Mouse (Mus musculus) forelimb bud, embryonic 11.5 days (tissue): ENCODE measurements around the gene Atp11a.

ENCODE experiments used
- DNase-seq: peaks from one replicate; pipeline ENCODE4 v3.0.0-alpha.2; 2012; ENCODE audit warnings: low read depth, low spot score

Atp11a gene

GRCm38 (mm10) chr8:12756391-12757157, at the start of gene Atp11a:
Gene Atp11a (plus strand): TSS chr8:12757014.
- peak; percentile 38 for DNase-seq

DNA sequence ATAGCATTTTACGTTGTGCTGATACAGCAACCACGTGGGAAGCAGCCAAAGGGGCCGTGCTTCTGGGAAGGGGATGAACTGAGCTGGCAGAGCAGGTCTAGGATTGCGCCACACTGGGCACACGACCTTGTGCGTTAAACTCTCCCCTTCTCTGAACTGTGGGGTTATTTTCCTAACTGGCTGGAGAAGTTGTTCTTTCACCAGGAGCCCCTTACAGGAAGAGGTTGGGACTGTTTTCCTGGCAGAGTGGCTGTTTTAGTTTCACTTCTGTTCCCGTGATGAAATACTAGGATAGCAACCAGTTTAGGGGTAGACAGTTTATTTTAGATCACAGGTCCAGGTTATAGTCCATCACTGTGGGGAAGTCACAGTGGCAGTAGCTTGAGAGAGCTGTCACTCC, 45.2 kb upstream of the Atp11a start:
- DNase-seq, result no peak

DNA sequence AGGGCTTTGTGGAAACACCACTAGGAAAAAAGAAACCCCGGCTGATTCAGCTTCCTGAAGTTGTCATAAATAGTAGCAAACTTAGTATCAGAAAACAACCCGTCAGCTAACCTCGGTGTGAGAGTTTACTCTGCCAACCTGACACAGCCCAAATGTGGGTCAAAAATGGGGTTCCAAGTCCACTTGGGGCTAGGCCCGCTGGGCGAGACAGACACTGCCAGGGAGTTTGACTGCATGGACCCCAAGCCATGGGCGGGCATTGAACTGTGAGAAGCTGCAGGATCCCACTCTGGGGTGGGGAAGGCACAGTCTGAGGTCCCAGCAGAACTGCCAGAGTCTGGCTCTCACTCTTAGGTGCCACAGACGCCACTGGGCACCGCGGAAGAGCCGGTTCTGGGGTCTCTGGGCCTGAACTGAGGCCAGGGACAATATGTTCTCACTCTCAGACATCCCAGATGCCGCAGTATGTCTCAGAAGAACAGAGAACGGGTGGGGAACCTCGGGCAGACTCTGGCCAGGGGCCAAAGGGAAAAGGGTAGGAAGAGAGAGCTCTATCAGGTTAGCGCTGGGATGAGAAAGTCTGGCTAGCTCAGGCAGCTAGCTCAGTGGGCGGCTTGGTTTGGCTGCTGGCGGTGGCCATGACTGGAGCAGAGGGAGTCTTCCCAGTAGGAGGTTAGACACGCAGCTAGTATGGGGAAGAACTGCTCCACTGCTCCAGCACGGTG, 40.8 kb upstream of the Atp11a start:
- DNase-seq, result no peak

DNA sequence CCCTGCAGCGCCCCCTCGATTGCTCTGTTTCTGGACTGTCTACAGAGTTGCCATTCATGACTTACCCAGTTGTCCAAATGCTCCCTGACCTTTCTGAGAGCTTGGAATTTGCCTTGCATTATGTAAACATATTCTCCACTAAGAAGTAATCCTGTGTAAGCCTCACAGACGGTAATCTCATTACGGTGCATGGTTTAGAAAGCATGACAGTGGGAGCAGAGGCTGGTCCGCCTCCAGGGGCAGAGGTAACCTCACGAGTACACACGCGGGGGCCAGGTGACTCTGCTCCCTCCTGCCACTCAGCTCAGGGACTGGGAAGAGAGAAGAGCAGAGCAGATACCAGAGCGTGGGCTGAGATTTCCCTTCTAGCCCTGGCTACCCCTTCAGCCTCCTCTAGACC, 37.7 kb upstream of the Atp11a start:
- DNase-seq, result no peak

DNA sequence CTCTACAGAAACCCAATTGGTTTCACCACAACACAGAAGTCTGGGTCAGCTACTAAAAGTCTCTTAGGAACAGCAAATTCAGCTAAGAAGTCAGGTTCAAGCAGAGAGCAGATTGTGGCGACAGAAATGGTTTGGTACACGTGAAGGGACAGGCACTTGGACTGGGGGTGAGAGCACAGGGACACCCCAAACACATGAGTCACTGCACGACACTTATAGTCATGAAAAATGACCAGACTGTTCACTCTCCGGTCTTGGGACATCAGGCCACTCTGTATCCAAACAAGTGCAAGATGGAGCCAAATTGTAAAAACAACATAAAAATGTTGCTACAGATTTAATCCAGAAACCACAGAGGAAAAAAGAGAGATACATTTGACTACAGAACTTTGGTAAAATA, 28.2 kb upstream of the Atp11a start:
- no peak for DNase-seq

- DNase-seq, result no peak
These were observed 26.0 kb upstream of the Atp11a start for GRCm38 (mm10) chr8:12730780-12731179.

- DNase-seq, result no peak
These were observed 24.4 kb upstream of the Atp11a start for GRCm38 (mm10) chr8:12732431-12732830.

GRCm38 (mm10) chr8:12739113-12739512, 17.7 kb upstream of the Atp11a start:
- DNase-seq, result no peak

DNA sequence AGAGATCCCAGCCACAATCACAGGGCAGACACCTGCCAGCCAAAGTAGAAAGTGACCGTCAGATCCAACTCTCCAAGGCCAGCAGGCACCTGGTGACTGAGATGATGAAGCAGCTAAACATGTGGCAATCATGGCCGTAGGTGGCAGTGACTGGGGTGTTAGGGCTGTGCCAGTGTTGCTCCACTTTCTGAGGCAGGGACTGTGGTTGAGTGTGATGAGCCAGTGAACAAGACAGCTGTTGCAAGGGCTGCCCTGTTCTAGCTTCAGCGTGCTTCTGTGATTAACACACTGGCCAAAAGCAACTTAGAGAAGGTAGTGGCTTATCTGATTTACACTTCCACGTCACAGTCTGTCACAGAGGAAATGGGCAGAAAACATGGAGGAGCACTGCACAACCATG, 13.4 kb upstream of the Atp11a start:
- DNase-seq, result no peak

DNA sequence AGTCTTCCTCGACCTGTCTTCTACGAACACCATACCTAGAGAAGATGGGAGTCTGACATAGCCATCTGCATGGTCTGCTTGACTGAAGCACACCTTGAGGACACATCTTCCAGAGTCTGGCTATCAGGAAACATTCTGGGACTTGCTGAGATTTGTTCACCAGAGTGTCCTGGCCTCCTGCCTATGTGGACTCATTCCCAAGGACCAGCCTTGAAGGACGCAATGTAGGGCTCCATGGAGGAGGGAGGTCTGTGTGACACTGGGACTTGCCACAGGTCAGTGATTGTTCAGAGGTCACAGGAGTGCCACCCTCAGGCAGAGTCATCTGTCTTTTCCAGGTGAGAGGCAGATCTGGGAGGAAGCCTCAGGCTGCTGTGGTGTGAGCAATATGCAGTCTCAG, 8.6 kb upstream of the Atp11a start:
- no peak for DNase-seq

DNA sequence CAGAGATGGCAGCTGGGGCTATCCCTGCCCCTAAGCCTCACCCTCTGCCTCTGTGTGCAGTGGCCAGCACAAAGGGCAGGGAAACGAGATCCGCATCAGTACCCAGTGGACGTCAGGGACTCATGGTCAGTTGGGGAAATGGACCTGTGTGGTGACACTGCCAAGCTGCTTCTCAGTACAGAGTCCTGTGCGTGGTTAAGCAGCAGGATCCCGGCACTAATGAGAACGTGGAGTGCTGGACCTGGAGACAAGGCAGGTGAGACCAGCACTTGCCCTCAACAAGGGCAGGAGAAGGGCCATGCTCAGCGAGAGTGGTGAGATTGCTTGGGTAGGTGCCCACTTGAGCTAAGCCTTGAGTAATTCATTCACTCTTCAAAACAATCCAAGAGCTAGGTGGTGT, 7.7 kb upstream of the Atp11a start:
- DNase-seq, result no peak

DNA sequence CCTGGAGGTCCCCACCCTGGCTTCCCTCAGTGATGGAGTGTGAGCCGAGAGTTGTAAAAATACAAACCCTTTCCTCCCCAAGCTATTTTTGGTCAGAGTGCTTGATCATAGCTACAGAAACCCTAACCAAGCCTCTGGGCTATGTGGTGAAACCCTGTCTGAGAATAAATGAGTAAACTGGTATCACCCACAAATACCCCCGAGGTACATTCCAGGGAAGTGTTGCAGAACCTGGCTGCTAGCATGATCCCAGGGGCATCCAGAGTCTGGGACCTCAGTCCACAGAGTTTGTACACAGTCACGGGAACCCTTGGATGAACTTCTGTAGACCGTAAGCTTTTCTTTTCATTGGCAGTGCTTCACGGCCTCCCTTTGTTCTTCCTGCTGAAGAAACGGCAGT, 3.8 kb upstream of the Atp11a start:
- DNase-seq, result no peak

- DNase-seq, result no peak
These were observed 2.7 kb upstream of the Atp11a start for GRCm38 (mm10) chr8:12754115-12754514.

DNA sequence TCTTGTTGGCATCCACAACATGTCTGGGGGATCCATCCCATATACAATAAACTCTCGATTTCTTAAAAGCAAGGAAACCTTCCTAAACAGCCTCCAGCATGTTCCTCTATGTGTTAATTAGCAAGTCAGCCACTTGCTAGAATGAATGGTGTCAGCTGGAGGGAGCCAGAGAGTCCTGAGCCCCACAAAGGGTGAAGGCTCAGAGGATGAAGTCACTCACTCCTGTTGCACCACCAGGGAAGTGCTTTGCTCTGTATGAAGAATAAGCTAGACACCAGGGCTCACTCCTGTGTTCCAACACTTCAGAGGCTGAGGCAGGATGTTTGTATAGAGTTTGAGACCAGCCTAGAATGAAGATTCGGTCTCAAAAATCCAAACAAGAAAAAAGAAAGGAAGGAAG, 1.5 kb upstream of the Atp11a start:
- no peak for DNase-seq

DNA sequence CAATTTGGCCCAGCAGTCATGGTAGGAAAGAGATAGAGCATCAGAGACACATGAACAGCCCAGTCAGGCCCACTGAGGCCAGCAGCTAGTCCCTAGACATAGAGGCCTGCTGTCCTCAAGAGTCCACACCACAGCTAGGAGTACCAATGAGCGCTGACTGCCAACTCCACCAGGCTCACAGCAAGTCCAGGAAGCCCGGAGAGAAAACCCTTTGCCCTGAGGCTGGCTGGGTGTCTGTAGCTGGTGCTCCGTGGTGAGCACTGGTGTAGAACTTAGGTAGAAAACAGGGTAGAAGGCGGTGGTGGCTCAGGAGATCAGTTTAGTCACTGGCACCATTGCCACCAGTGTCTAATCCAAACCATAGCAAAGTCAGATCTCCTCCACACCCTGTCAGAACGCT, 988 bp upstream of the Atp11a start:
- DNase-seq, result no peak

- DNase-seq, result no peak
These were observed 572 bp downstream of the Atp11a start for GRCm38 (mm10) chr8:12757231-12757940.

DNA sequence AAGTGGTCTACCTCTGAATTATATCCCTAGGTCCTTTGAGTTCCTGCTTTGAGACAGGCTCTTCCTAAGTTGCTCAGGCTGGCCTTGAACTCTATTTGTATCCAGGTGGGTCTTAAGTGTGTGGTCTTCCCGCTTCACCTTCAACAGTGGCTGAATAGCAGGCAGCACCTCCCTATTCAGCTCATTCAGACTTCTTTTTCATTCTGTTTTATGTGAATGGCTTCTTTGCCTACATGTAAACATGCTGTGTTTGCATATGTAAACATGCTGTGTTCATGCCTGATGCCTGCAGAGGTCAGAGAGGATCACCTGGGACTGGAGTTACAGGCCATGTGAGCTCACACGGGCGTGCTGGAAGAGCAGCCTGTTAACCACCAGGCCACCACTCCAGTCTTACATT, 3.1 kb downstream of the Atp11a start:
- no peak for DNase-seq

DNA sequence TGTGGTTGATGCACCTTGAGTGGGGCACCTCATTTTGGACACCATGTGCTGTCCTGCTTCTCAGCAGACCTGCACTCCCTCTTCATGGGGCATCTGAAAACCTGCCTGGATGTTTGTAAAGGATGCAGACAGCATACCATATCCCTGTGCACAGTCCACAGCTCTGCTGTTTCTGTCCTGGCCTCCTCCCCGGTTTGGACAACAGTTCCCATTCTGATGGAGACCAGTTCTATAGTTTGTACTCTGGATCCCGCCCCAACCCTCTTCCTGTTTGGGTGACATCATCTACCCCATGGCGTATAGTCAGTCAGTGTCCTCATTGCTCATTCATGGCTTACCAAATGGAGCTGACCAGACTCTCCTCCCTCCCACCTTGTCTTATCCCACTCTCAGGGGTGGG, 5.1 kb downstream of the Atp11a start:
- no peak for DNase-seq

- no peak for DNase-seq
These were observed 6.8 kb downstream of the Atp11a start for GRCm38 (mm10) chr8:12763565-12764108.

DNA sequence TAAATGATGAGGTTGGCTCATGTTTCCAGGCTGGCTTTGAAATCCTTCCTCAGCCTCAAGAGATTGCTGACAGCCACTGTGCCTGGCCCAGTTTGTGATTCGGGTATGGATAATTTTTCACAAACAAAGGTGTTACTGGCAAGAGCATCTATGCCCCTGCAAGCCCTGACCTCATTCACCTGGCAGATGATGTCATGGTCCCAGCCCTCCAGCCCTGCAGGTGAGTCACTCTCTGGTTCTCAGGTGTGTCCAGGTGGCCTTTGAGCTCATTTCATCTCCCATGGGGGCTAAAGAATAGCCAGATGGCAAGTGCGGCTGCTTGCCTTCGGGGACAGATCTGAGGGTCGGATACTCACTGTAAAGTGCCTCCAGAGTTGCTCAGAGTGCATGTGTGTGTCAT, 8.2 kb downstream of the Atp11a start:
- DNase-seq, result no peak

GRCm38 (mm10) chr8:12767176-12767575, 10.4 kb downstream of the Atp11a start:
- DNase-seq, result no peak

GRCm38 (mm10) chr8:12768747-12769146, 11.9 kb downstream of the Atp11a start:
- DNase-seq, result no peak
